8 mouse cellular contexts compared by ENCODE assay signal in genomic region chr2:131063404-131063864, GRCm38 (mm10). TPM values are rescaled to one million over a fixed set of nuclear protein-coding genes. Genes with fewer than 3 reads are reported as not detected.
DNase-seq lines count a peak whose midpoint lies in the region; ATAC-seq lines count a peak whose summit lies in the region.

Gene Adam33, minus strand, starts transcription at chr2:131063814.

- no peaks in the 10 kb centered on the region for H3K9me3 ChIP-seq in heart, embryonic 11.5 days (replicated peaks; ENCODE audit: control insufficient read depth, low read length)
- no peaks in the 10 kb centered on the region for H3K9me3 ChIP-seq in forebrain, embryonic 15.5 days
- H3K9me3 ChIP-seq in limb, embryonic 13.5 days: no peaks in the 10 kb centered on the region
- H3K9me3 ChIP-seq in neural tube, embryonic 15.5 days (replicated peaks): no peaks in the 10 kb centered on the region

- WGBS in heart, embryonic 11.5 days (ENCODE audit: insufficient replicate concordance): 2% methylated on average over 27 of the region's 27 CpGs
- 3% methylated on average over 17 of the region's 27 CpGs for WGBS in forebrain, embryonic 15.5 days
- 2% methylated on average over 23 of the region's 27 CpGs for WGBS in limb, embryonic 13.5 days
- WGBS in neural tube, embryonic 15.5 days: 2% methylated on average over 21 of the region's 27 CpGs

- no peaks in the 10 kb centered on the region for H3K36me3 ChIP-seq in heart, embryonic 11.5 days (ENCODE audit: control insufficient read depth, insufficient read depth, low read length)
- no peaks in the 10 kb centered on the region for H3K36me3 ChIP-seq in forebrain, embryonic 15.5 days
- H3K36me3 ChIP-seq in limb, embryonic 13.5 days: no peaks in the 10 kb centered on the region
- H3K36me3 ChIP-seq in neural tube, embryonic 15.5 days: no peaks in the 10 kb centered on the region

- no peak within 1 kb of the TSS for H3K27ac ChIP-seq in heart, embryonic 11.5 days (ENCODE audit: low read depth, low read length)
- no peak within 1 kb of the TSS for H3K27ac ChIP-seq in forebrain, embryonic 15.5 days (replicated peaks)
- no peak within 1 kb of the TSS for H3K27ac ChIP-seq in limb, embryonic 13.5 days
- no peak within 1 kb of the TSS for H3K27ac ChIP-seq in neural tube, embryonic 15.5 days (replicated peaks)

- H3K27me3 ChIP-seq in heart, embryonic 11.5 days (ENCODE audit: control insufficient read depth, insufficient read depth, low read length): peaks cover 38% of the 10 kb centered on the region
- H3K27me3 ChIP-seq in forebrain, embryonic 15.5 days: 0 out of 2 replicates have a peak, but pooled peaks cover 10% of the 10 kb centered on the region
- peaks cover 32% of the 10 kb centered on the region for H3K27me3 ChIP-seq in limb, embryonic 13.5 days
- peaks cover 24% of the 10 kb centered on the region for H3K27me3 ChIP-seq in neural tube, embryonic 15.5 days (replicated peaks)

- H3K4me3 ChIP-seq in heart, embryonic 11.5 days (ENCODE audit: low read depth, low read length): peak within 1 kb of the TSS; percentile 31
- peak within 1 kb of the TSS; percentile 24 for H3K4me3 ChIP-seq in forebrain, embryonic 15.5 days
- peak within 1 kb of the TSS; percentile 38 for H3K4me3 ChIP-seq in limb, embryonic 13.5 days
- peak within 1 kb of the TSS; percentile 27 for H3K4me3 ChIP-seq in neural tube, embryonic 15.5 days (replicated peaks)

- peak within 1 kb of the TSS; percentile 61 for H3K4me2 ChIP-seq in heart, embryonic 11.5 days
- peak within 1 kb of the TSS; percentile 46 for H3K4me2 ChIP-seq in forebrain, embryonic 15.5 days (replicated peaks)
- peak within 1 kb of the TSS; percentile 72 for H3K4me2 ChIP-seq in limb, embryonic 13.5 days (replicated peaks)
- H3K4me2 ChIP-seq in neural tube, embryonic 15.5 days: peak within 1 kb of the TSS; percentile 57

- DNase-seq in heart, adult 8-10 months (ENCODE audit: low spot score): no peak
- peak; percentile 34 for DNase-seq in R1 (ENCODE audit: low read depth, low spot score)
- no peak for DNase-seq in layer of hippocampus, postnatal 36 days
- no peak for DNase-seq in left cerebral cortex, adult 8-10 months (ENCODE audit: low spot score in 2 of 2)

- peak within 1 kb of the TSS; percentile 2; the same call in 1 of the 2 replicates for H3K9ac ChIP-seq in heart, embryonic 11.5 days (ENCODE audit: low read depth, low read length)
- H3K9ac ChIP-seq in forebrain, embryonic 15.5 days (replicated peaks): 0 out of 2 replicates have a peak within 1 kb of the TSS, but pooled peaks have one; percentile 21
- peak within 1 kb of the TSS; percentile 54 for H3K9ac ChIP-seq in limb, embryonic 13.5 days
- H3K9ac ChIP-seq in neural tube, embryonic 15.5 days (replicated peaks): peak within 1 kb of the TSS; percentile 29; the same call in 1 of the 2 replicates

- ATAC-seq in heart, embryonic 11.5 days (replicated peaks; ENCODE audit: insufficient number of reproducible peaks, low FRiP score, low TSS enrichment): no peak
- ATAC-seq in forebrain, embryonic 15.5 days (replicated peaks): no peak; the same call in 1 of the 2 replicates
- ATAC-seq in limb, embryonic 13.5 days (ENCODE audit: low FRiP score, low read depth): no peak
- no peak for ATAC-seq in neural tube, embryonic 15.5 days (ENCODE audit: low FRiP score)

- peaks cover 24% of the 10 kb centered on the region for H3K4me1 ChIP-seq in heart, embryonic 11.5 days (ENCODE audit: control insufficient read depth, insufficient read depth, low read length)
- peaks cover 4% of the 10 kb centered on the region for H3K4me1 ChIP-seq in forebrain, embryonic 15.5 days
- peaks cover 48% of the 10 kb centered on the region for H3K4me1 ChIP-seq in limb, embryonic 13.5 days
- H3K4me1 ChIP-seq in neural tube, embryonic 15.5 days: peaks cover 15% of the 10 kb centered on the region

RNA-seq across cellular contexts. Expression of gene Adam33, which starts in this region (rescaled TPM):
- 4.1 and 5.7 TPM in 2 replicates for polyA plus RNA-seq in heart, embryonic 11.5 days (2014; fragmentation: Nextera tagmentation; extraction: Ambion mirVana)
- 1 to 10 TPM; 1.1 to 1.9 (median 1.7) TPM for total RNA-seq in heart, adult 8-10 months (2022)
- polyA plus RNA-seq in forebrain, embryonic 15.5 days (2015; fragmentation: Nextera tagmentation; extraction: Ambion mirVana): 0.60 and 0.70 TPM in 2 replicates
- polyA plus RNA-seq in limb, embryonic 13.5 days (2015; fragmentation: Nextera tagmentation; extraction: Ambion mirVana): 26.5 and 28.5 TPM in 2 replicates
- polyA plus RNA-seq in neural tube, embryonic 15.5 days (2015; fragmentation: Nextera tagmentation; extraction: Ambion mirVana): 2.0 and 2.9 TPM in 2 replicates
- under 1 TPM in 1 of 2 experiments, not detected in 1; 0.40 TPM for total RNA-seq in layer of hippocampus, postnatal 36 days (2021)
- total RNA-seq in left cerebral cortex, adult 8-10 months (2022): 1 to 10 TPM; 7.0 to 9.8 (median 9.0) TPM

Comparison
In these comparisons a context has a peak if more than half of its experiments do, and no peak if none do; other contexts are left out.
1. H3K9ac ChIP-seq: peak in every context shown above with its lines; median percentile 54 in limb, embryonic 13.5 days; 29 in neural tube, embryonic 15.5 days; 21 in forebrain, embryonic 15.5 days; 2 in heart, embryonic 11.5 days.